Mouse (Mus musculus): ENCODE data around the gene Gatm.

GRCm38 (mm10) chr2:122637526-122637997, 26.5 kb upstream of the Gatm start:
- TF ChIP-seq ZC3H11A (IDR thresholded peaks at IDR 0.05; ENCODE audit: borderline replicate concordance, low read depth, low read length) (no peak), CHD2 (IDR thresholded peaks at IDR 0.05; ENCODE audit: low read depth, low read length) (no peak), HCFC1 (IDR thresholded peaks at IDR 0.05; ENCODE audit: borderline replicate concordance, insufficient read depth, low read length) (no peak), ZNF384 (IDR thresholded peaks at IDR 0.05; ENCODE audit: low read depth, low read length) (no peak), MAFK (IDR thresholded peaks at IDR 0.05; ENCODE audit: insufficient read depth, low read depth, low read length) (no peak)

Data from ES-E14 (cell line).